Mouse (Mus musculus) MEL-GATA-1-ER (cell line): ENCODE results near the gene Sh3yl1.

Experiments
- DNase-seq: peaks from one replicate; pipeline ENCODE4 v3.0.0-alpha.2; 2012; ENCODE audit warnings: low read depth; ENCODE audit errors: extremely low read depth

Gene Sh3yl1

DNA sequence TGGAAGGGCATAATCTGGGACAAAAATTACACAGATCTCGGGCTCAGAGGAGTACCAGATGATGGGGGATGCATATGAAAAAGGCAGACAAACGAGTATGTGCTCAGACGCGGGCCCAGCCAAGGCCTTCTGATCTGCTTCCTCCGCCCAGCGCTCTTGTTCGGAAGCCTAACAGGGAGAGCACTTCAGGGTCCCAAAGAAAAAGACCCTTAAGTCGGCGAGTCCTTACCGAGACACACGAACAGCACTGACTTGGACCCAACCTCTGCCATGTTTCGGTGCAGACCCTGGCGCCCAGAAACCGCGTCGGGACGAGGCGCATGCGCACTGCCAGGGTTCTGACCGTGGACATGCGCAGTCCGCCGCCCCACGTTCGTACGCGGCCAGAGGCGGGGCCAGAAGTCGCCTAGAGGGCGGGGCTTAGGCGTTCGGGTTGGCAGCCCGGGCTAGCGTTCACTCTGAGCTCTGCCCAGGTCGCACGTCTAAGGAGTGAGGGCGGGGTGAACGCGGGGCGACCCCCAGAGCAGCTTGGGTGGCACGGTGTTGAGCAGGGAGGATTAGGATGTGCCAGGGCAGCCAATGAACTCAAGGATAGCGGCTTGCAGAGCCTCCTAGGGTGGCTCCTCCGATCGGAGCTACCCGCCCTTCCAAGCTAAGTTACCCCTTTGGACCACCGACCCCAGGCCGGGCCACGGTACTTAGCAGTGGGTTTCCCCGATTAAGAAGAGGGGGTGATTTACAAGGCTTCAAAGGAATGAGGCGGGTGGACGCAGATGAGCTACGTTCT is at the start of gene Sh3yl1, which contains the start of gene Acp1:
Gene Sh3yl1, plus strand, starts transcription at position 408 of the 787 bp plus-strand sequence.
Gene Acp1, minus strand, starts transcription at position 329 of the 787 bp plus-strand sequence.
- DNase-seq: peak; percentile 56

DNA sequence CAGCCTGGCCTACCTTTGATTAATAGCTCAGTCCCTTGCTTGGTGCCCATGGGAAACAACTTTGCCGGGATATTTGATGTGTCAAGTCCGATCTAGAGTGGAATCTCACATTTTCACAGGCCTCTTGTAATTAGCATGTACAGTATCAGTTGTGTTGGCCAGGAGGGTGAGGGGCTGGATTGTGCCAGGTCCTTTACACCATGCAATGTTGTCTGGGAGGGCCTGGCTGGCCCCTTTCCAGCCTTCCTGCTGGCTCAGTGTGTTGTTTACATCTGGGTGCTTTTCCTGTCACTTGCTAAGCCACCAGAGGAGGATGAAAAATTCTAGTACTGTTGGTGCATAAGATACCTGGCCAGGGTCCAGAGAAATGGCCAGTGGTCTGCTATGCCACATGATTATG is 47.1 kb upstream of the Sh3yl1 start:
- no peak for DNase-seq

GRCm38 (mm10) chr12:30865781-30866180 is 45.7 kb upstream of the Sh3yl1 start:
- no peak for DNase-seq

- no peak for DNase-seq
Measured at GRCm38 (mm10) chr12:30879447-30879846, 32.0 kb upstream of the Sh3yl1 start.

DNA sequence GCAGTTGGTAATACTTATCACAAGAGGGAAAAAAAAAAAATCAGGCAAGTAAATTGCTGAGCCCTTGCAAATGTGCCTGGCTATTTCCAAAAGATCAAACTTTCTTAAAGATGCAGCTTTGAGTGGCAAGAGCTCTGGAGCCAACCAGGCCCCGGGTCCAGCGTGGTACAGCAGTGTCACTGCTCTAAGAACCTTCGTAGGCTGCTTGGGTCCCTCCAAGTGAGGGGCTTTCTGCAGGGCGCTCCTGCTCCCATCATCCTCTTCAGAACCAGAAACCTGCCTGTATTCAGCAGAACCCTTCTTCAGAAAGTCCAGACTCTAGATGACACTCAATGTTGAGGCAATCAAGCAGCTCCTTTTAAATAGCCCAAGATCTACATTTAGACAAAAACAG is 27.9 kb upstream of the Sh3yl1 start:
- no peak for DNase-seq

- no peak for DNase-seq
Measured at GRCm38 (mm10) chr12:30883986-30884621, 27.4 kb upstream of the Sh3yl1 start, which contains the start of gene Alkal2. Alkal2 (plus strand) TSS chr12:30884322.

DNA sequence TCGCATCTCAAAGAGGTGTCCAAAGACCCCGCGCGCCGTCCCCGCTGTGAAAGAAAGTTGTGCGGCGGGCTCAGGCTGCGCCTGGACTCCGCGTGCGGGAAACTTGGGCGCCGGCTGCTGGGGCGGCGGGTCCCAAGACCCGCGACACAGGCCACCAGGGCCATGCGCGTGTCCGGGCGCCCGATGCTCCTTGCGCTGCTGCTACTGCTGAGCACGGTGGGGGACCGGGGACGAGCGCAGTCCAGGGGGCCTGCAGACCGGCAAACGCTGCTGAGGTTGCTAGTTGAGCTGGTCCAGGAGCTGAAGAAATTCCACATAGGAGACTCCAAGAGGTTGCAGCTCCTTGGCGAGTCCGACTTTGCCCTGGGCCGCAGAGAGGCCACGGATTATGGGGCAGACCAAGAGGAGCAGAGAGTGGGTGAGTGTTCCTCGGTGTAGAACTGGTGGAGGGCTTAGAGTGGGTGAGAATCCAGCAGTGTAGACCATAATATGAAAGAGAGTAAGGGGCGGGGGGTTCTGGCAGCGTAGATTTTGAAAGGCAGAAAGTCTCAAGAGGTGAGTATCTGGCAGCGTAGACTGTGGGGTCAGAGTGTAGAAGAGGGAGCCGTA is 26.7 kb upstream of the Sh3yl1 start:
- DNase-seq: no peak

DNA sequence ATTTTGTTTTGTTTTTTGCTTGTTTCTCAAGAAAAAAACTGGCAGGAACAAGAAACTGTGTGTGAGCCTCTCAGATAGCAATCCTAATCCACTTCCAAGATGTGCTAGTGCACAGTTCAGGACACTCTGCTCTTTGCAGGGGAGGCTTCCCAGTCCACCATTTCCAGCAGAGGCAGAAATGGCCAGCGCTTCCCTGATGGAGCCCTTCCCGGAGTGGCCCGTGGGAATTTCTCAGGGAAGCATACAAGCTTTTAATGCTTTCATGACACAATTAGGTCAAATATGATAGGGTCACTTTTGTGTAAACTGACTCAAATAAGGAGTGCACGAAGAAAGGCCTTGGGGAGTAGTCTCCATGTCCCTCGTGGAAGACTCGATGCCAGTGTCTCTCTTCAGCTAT is 25.6 kb upstream of the Sh3yl1 start:
- DNase-seq: no peak

- no peak for DNase-seq
Measured at GRCm38 (mm10) chr12:30888003-30888402, 23.5 kb upstream of the Sh3yl1 start.

DNA sequence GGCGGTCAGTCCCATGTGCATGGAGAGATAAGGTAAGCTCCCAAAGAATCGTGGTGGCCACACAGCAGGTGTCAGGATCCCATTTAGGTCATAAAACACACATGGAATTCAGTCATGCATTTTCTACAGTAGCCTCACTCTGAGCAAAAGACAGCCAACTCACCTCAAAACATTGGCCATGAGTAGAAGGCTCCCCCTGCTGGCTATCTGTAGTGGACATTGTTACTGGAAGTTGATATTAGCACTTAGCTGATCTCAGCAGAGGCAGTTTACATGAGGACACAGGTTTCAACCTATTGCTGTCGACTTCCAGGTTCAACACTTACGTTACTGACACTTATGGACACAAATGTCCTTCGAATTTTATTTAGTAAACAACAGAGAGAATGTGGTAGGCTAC is 21.4 kb upstream of the Sh3yl1 start:
- DNase-seq: no peak

- no peak for DNase-seq
Measured at GRCm38 (mm10) chr12:30891438-30891837, 20.0 kb upstream of the Sh3yl1 start.

DNA sequence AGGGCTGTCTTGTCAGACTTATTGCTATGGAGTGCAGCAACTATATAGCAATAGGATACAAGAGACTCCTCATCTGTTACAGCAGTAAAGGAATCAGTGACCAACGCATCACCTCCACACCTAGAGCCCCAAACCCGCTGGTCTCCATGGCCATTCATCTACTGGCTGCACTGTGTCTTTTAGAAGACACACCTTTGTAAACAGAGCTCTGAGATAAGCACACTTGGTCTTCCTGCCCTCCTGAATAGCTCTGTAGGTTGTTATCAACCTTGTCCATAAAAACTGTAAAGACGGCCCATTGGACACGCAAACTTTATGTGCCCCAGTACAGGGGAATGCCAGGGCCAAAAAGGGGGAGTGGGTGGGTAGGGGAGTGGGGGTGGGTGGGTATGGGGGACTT is 14.4 kb upstream of the Sh3yl1 start:
- no peak for DNase-seq

- DNase-seq: no peak
Measured at GRCm38 (mm10) chr12:30908658-30909057, 2.8 kb upstream of the Sh3yl1 start.

DNA sequence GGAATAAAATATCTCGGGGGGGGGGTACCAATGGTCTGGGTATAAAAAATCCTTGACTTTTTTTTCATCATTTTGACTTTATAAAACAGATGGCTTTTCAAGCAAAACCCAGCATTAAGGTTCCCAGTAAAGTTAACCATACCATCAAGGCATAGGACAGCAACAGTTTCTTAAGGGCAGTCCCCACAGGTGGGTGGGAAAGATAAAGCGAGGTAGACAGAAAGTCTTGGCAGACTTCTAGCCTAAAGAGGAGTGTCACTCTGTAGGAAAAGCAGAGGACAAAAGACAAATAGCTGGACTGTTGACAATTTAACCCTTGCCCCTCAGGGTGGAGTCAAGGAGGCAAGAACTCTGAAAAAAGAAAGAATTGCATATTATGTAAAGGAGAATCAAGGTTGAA is 1.6 kb upstream of the Sh3yl1 start:
- DNase-seq: no peak

- no peak for DNase-seq
Measured at GRCm38 (mm10) chr12:30910860-30911259, 608 bp upstream of the Sh3yl1 start.

DNA sequence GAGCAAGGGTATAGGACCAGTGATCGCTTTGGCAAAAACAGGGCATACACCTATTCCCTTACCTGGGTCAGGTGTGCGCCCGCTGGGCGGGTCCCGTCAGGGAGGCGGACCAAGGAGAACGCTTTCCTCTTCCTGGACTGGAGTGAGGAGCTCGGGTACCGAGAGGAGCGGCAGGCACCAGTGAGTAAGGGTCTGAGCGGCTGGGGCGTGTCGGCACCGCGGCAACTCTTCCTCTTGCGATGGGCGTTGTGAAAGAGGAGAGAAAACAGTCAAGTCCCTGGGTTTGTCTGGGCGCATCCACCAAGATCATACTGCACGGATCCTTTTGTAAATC is 547 bp downstream of the Sh3yl1 start:
- no peak for DNase-seq

GRCm38 (mm10) chr12:30912840-30913239 is 1.4 kb downstream of the Sh3yl1 start:
- no peak for DNase-seq

DNA sequence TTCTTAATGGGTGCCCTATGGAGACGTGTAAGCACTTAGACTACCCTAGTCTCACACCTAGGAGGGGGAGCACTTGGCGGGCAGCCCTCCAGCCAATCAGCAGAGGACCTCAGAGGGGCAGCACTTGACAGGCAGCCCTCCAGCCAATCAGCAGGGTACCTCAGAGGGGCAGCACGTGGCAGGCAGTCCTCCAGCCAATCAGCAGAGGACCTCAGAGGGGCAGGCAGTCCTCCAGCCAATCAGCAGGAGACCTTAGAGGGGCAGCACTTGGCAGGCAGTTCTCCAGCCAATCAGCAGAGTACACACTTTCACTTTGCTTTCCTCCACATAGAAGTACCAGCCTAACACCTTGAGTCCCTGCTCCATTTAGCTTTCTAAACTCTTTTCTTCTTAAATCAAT is 10.9 kb downstream of the Sh3yl1 start:
- DNase-seq: no peak

GRCm38 (mm10) chr12:30928182-30928581 is 16.7 kb downstream of the Sh3yl1 start:
- DNase-seq: no peak

DNA sequence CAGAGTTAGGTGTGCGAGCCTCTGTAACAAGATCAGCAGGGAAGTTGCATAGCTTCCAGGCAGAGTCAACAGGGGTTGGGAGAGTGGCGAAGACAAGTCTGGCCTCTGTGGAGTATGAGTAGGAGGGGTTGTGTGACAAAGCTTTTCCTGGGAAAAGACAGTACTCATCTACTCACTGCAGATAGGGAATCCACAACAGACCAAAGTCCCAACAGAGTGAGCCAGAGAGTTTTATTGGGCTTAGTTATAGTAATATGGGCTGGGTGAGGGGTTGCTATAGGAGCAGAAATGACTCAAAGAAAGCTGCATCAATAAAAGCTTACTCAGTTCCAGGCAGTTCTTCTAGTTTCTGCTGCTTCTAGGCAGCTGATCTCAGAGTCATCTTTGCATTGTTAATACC is 21.8 kb downstream of the Sh3yl1 start:
- DNase-seq: no peak

- DNase-seq: no peak
Measured at GRCm38 (mm10) chr12:30936899-30937298, 25.4 kb downstream of the Sh3yl1 start.
